Mouse (Mus musculus): Measurements from ENCODE around the gene Olfr911-ps1.

Gene Olfr911-ps1

DNA sequence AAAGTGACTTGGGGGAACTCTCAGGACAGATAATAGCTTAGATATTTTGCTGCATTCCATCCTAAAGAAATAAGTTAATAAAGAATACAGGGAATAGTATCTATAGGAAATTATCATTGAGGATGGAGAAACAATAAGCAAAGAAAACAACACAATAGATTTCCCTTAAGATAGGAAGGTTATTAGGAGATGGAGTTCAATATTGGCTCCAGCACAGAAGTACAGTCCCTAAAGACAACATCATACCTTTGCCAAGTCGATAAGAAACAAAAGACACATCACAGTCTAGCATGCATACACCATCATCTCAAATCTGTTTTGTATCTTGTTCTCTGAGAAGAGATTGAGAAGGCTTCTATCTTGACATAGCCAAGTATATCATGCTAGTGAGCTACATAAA, at the start of gene Olfr911-ps1:
TSS of gene Olfr911-ps1 (plus strand) at position 301 of the 400 bp plus-strand sequence.
- DNase-seq = no peak

GRCm38 (mm10) chr9:38486785-38487184, 34.6 kb upstream of the Olfr911-ps1 start, which contains the start of gene Olfr906:
Gene Olfr906 (plus strand): TSS chr9:38487085.
- DNase-seq = no peak

DNA sequence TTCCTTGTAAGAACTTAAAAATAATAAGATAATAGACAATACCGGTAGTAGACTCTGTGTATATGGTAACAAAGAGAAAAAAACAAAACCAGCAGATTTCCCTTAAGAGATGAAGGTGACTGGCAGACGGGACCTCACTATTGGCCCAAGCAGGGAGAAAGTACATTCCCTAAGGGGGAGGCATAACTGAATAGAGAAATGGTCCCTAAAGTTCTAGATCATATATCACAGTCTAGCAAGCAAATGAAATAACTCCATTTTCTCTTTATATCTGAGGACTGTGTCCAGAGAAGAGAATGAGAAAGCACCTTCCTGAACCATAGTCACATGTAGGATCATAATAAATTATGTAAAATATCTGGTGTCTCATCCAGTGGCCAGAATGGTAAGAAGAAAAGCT, 25.9 kb upstream of the Olfr911-ps1 start, which contains the start of gene Olfr907:
TSS of gene Olfr907 (plus strand) at position 301 of the 400 bp plus-strand sequence.
- DNase-seq = no peak

GRCm38 (mm10) chr9:38512353-38512752, 9.0 kb upstream of the Olfr911-ps1 start:
- no peak for DNase-seq

- no peak for DNase-seq
Measured at GRCm38 (mm10) chr9:38537549-38537948, 16.2 kb downstream of the Olfr911-ps1 start, which contains the start of gene Olfr910. Gene Olfr910 (plus strand): TSS chr9:38537849.

Measured in cerebellum, adult 11-12 months (tissue).